ENCODE assay signal across 8 mouse cellular contexts in genomic region chr9:77502548-77503438, GRCm38 (mm10). TPM values are rescaled to one million over a fixed set of nuclear protein-coding genes. Genes with fewer than 3 reads are reported as not detected.
DNase-seq lines count a peak whose midpoint lies in the region; ATAC-seq lines count a peak whose summit lies in the region.

No protein-coding gene starts in this region.

- 63% methylated on average over 14 of the region's 14 CpGs for WGBS in embryonic facial prominence, embryonic 11.5 days
- 64% methylated on average over 14 of the region's 14 CpGs for WGBS in embryonic facial prominence, embryonic 10.5 days
- WGBS in hindbrain, embryonic 10.5 days = 27% methylated on average over 14 of the region's 14 CpGs
- WGBS in neural tube, embryonic 12.5 days = 23% methylated on average over 14 of the region's 14 CpGs

- H3K4me1 ChIP-seq in embryonic facial prominence, embryonic 11.5 days (ENCODE audit: control insufficient read depth, insufficient read depth, low read length) = no peaks in the 10 kb centered on the region; the same call in none of the 2 replicates
- H3K4me1 ChIP-seq in embryonic facial prominence, embryonic 10.5 days = peaks cover 27% of the 10 kb centered on the region
- peaks cover 49% of the 10 kb centered on the region for H3K4me1 ChIP-seq in hindbrain, embryonic 10.5 days (replicated peaks)
- peaks cover 9% of the 10 kb centered on the region for H3K4me1 ChIP-seq in neural tube, embryonic 12.5 days

- no peaks in the 10 kb centered on the region for H3K9me3 ChIP-seq in embryonic facial prominence, embryonic 11.5 days (replicated peaks; ENCODE audit: control insufficient read depth, low read length)
- no peaks in the 10 kb centered on the region for H3K9me3 ChIP-seq in embryonic facial prominence, embryonic 10.5 days
- no peaks in the 10 kb centered on the region for H3K9me3 ChIP-seq in hindbrain, embryonic 10.5 days
- H3K9me3 ChIP-seq in neural tube, embryonic 12.5 days = no peaks in the 10 kb centered on the region

- H3K36me3 ChIP-seq in embryonic facial prominence, embryonic 11.5 days (replicated peaks; ENCODE audit: control insufficient read depth, insufficient read depth, low read depth, low read length) = no peaks in the 10 kb centered on the region
- H3K36me3 ChIP-seq in embryonic facial prominence, embryonic 10.5 days (replicated peaks) = no peaks in the 10 kb centered on the region
- H3K36me3 ChIP-seq in hindbrain, embryonic 10.5 days = no peaks in the 10 kb centered on the region
- no peaks in the 10 kb centered on the region for H3K36me3 ChIP-seq in neural tube, embryonic 12.5 days

- H3K9ac ChIP-seq in embryonic facial prominence, embryonic 11.5 days (replicated peaks; ENCODE audit: low read length) = no peak overlapping the region
- no peak overlapping the region for H3K9ac ChIP-seq in neural tube, embryonic 12.5 days

- H3K27ac ChIP-seq in embryonic facial prominence, embryonic 11.5 days (replicated peaks; ENCODE audit: low read depth, low read length) = no peak overlapping the region
- H3K27ac ChIP-seq in embryonic facial prominence, embryonic 10.5 days (replicated peaks) = no peak overlapping the region
- H3K27ac ChIP-seq in hindbrain, embryonic 10.5 days = peak overlapping the region; percentile 67
- H3K27ac ChIP-seq in neural tube, embryonic 12.5 days = no peak overlapping the region

- no peaks in the 10 kb centered on the region for H3K27me3 ChIP-seq in embryonic facial prominence, embryonic 11.5 days (ENCODE audit: control insufficient read depth, insufficient read depth, low read length)
- no peaks in the 10 kb centered on the region for H3K27me3 ChIP-seq in embryonic facial prominence, embryonic 10.5 days (replicated peaks; ENCODE audit: low read depth, poor library complexity, severe bottlenecking)
- H3K27me3 ChIP-seq in hindbrain, embryonic 10.5 days (ENCODE audit: insufficient read depth, poor library complexity, severe bottlenecking) = peaks cover 16% of the 10 kb centered on the region
- H3K27me3 ChIP-seq in neural tube, embryonic 12.5 days (replicated peaks) = peaks cover 9% of the 10 kb centered on the region; the same call in 1 of the 2 replicates

- DNase-seq in embryonic facial prominence, embryonic 11.5 days (ENCODE audit: low spot score) = peak; percentile 25
- no peak for DNase-seq in embryonic facial prominence, embryonic 10.5 days (ENCODE audit: low spot score)
- peak; percentile 42 for DNase-seq in MN1 (ENCODE audit: low spot score)
- DNase-seq in embryo, embryonic 10.5 days (ENCODE audit: low spot score) = peak; percentile 78
- DNase-seq in hindbrain, embryonic 10.5 days (ENCODE audit: low spot score) = peak; percentile 35
- DNase-seq in urinary bladder, postnatal 14 days (ENCODE audit: low spot score) = no peak
- no peak for DNase-seq in liver

- H3K4me3 ChIP-seq in embryonic facial prominence, embryonic 11.5 days (ENCODE audit: low read depth, low read length) = no peak overlapping the region
- no peak overlapping the region for H3K4me3 ChIP-seq in embryonic facial prominence, embryonic 10.5 days
- peak overlapping the region; percentile 20 for H3K4me3 ChIP-seq in hindbrain, embryonic 10.5 days
- no peak overlapping the region for H3K4me3 ChIP-seq in neural tube, embryonic 12.5 days

- ATAC-seq in embryonic facial prominence, embryonic 11.5 days (replicated peaks; ENCODE audit: insufficient number of reproducible peaks, low FRiP score, low TSS enrichment, low read depth) = peak; percentile 52
- peak; percentile 76 for ATAC-seq in neural tube, embryonic 12.5 days (ENCODE audit: low FRiP score, low read depth)

- H3K4me2 ChIP-seq in embryonic facial prominence, embryonic 11.5 days (ENCODE audit: low read depth, low read length) = no peak overlapping the region
- H3K4me2 ChIP-seq in neural tube, embryonic 12.5 days (replicated peaks) = peak overlapping the region; percentile 33; the same call in 1 of the 2 replicates

RNA-seq across cellular contexts. Expression of gene Lrrc1, which starts 41.9 kb away (rescaled TPM):
- polyA plus RNA-seq in embryonic facial prominence, embryonic 11.5 days (2014; fragmentation: Nextera tagmentation; extraction: Ambion mirVana) = 9.5 and 11.7 TPM in 2 replicates
- 8.4 and 8.7 TPM in 2 replicates for polyA plus RNA-seq in embryonic facial prominence, embryonic 10.5 days (2016; fragmentation: Nextera tagmentation; extraction: Ambion mirVana)
- 6.3 and 8.0 TPM in 2 replicates for polyA plus RNA-seq in hindbrain, embryonic 10.5 days (2016; fragmentation: Nextera tagmentation; extraction: Ambion mirVana)
- polyA plus RNA-seq in neural tube, embryonic 12.5 days (2016; fragmentation: Nextera tagmentation; extraction: Ambion mirVana) = 6.8 and 7.0 TPM in 2 replicates

Comparison
In these comparisons a context has a peak if more than half of its experiments do, and no peak if none do; other contexts are left out.
1. DNase-seq: peak in embryonic facial prominence, embryonic 11.5 days (single experiment), MN1 (single experiment), embryo, embryonic 10.5 days (single experiment) and hindbrain, embryonic 10.5 days (single experiment); none in embryonic facial prominence, embryonic 10.5 days (single experiment), urinary bladder, postnatal 14 days (single experiment) and liver (single experiment).